Mouse (Mus musculus) effector memory CD4-positive, alpha-beta T cell, adult 7 months (primary cell): ENCODE results near the gene Tgfbr2. TPM values are rescaled to one million over a fixed set of nuclear protein-coding genes. Genes with fewer than 3 reads are reported as not detected.

Experiments
- polyA plus RNA-seq: library from polyadenylated mRNA; unstranded; fragments of 100-300 nt; shearing (Covaris generic); gene quantifications from one replicate; pipeline ENCODE4 v1.2.1, GENCODE M21; 2017

Gene Tgfbr2
- 262 TPM for polyA plus RNA-seq

DNA sequence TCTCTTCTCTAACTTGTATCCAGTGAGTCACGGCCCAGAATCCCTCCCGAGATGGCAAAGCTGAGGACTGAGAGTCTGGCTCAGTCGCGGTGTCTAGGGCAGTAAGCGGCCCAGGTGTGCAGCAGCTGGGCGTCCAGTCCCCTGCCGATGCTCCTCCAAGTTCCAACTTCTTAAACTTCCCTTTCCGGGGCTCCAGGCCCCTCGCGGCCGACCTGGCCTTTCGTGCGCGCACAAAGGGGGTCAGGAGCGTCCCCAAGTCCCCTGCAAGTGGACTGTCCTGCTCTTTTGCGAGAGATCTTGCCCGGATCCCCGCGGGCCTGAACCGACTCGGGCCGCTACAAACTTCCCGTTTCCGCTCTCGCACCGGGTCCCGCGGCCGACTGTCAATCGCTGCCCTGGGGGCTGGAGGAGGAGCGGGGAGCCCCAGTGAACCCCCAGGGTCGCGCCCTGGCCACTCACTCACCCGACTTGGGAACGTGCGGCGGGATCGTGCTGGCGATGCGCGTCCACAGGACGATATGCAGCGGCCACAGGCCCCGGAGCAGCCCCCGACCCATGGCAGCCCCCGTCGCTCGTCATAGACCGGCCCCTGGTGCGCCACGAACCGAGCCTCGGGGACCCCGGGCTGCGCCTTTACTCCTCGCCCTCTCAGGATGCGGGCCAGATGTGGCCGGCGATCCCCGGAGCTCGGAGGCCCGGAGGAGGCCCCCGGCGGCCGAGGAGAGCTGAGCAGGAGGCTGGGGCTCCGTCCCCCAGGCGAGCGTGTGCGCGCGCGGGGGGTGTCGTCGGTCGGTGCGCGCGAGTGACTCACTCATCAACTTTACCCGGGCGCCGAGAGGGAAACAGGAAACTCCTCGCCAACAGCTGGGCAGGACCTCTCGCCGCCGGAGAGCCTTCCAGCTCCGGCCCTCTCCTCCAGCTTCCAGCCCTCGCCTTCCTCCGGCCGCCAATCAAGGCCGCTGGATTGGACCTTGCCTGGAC lies at the start of gene Tgfbr2:
Gene Tgfbr2 (minus strand): TSS at position 880 of the 981 bp plus-strand sequence.

